Mouse (Mus musculus): ENCODE results near the gene Crip2.

Gene Crip2

GRCm38 (mm10) chr12:113147481-113147880 is 7.4 kb downstream of the Crip2 start:
- no peak for DNase-seq (ENCODE audit: low read depth, low spot score)

GRCm38 (mm10) chr12:113148381-113149035 is 8.5 kb downstream of the Crip2 start:
- DNase-seq (ENCODE audit: low read depth, low spot score): peak; percentile 87

- DNase-seq (ENCODE audit: low read depth, low spot score): peak; percentile 46
Measured at GRCm38 (mm10) chr12:113149341-113149740, 9.3 kb downstream of the Crip2 start.

GRCm38 (mm10) chr12:113149896-113150295 is 9.9 kb downstream of the Crip2 start:
- no peak for DNase-seq (ENCODE audit: low read depth, low spot score)

GRCm38 (mm10) chr12:113150591-113150990 is 10.6 kb downstream of the Crip2 start:
- DNase-seq (ENCODE audit: low read depth, low spot score): no peak

GRCm38 (mm10) chr12:113151046-113151445 is 11.0 kb downstream of the Crip2 start:
- DNase-seq (ENCODE audit: low read depth, low spot score): no peak

GRCm38 (mm10) chr12:113151661-113152271 is 11.7 kb downstream of the Crip2 start:
- peak; percentile 50 for DNase-seq (ENCODE audit: low read depth, low spot score)

- DNase-seq (ENCODE audit: low read depth, low spot score): peak; percentile 52
Measured at GRCm38 (mm10) chr12:113152272-113152661, 12.2 kb downstream of the Crip2 start.

- DNase-seq (ENCODE audit: low read depth, low spot score): no peak
Measured at GRCm38 (mm10) chr12:113152991-113153525, 13.0 kb downstream of the Crip2 start.

- DNase-seq (ENCODE audit: low read depth, low spot score): no peak
Measured at GRCm38 (mm10) chr12:113153971-113154370, 13.9 kb downstream of the Crip2 start.

- DNase-seq (ENCODE audit: low read depth, low spot score): no peak
Measured at GRCm38 (mm10) chr12:113154747-113155075, 14.7 kb downstream of the Crip2 start.

GRCm38 (mm10) chr12:113155076-113155771 is 15.2 kb downstream of the Crip2 start:
- peak; percentile 67 for DNase-seq (ENCODE audit: low read depth, low spot score)

GRCm38 (mm10) chr12:113155887-113156539 is 16.0 kb downstream of the Crip2 start, which contains the start of gene Tedc1:
Gene Tedc1 (plus strand): TSS chr12:113156421.
- DNase-seq (ENCODE audit: low read depth, low spot score): peak; percentile 100

- DNase-seq (ENCODE audit: low read depth, low spot score): peak; percentile 96
Measured at GRCm38 (mm10) chr12:113156540-113156929, 16.5 kb downstream of the Crip2 start.

- DNase-seq (ENCODE audit: low read depth, low spot score): no peak
Measured at GRCm38 (mm10) chr12:113157002-113157401, 17.0 kb downstream of the Crip2 start.

- no peak for DNase-seq (ENCODE audit: low read depth, low spot score)
Measured at GRCm38 (mm10) chr12:113157521-113157920, 17.5 kb downstream of the Crip2 start.

GRCm38 (mm10) chr12:113157971-113158370 is 17.9 kb downstream of the Crip2 start:
- no peak for DNase-seq (ENCODE audit: low read depth, low spot score)

GRCm38 (mm10) chr12:113163561-113164006 is 23.5 kb downstream of the Crip2 start:
- DNase-seq (ENCODE audit: low read depth, low spot score): no peak

- DNase-seq (ENCODE audit: low read depth, low spot score): no peak
Measured at GRCm38 (mm10) chr12:113168031-113168536, 28.0 kb downstream of the Crip2 start.

GRCm38 (mm10) chr12:113176960-113177725 is 37.1 kb downstream of the Crip2 start:
- DNase-seq (ENCODE audit: low read depth, low spot score): peak; percentile 84

- DNase-seq (ENCODE audit: low read depth, low spot score): no peak
Measured at GRCm38 (mm10) chr12:113181020-113181419, 41.0 kb downstream of the Crip2 start.

Measured in R1 (cell line).